ENCODE assay signal across 10 mouse cellular contexts in the genomic region with DNA sequence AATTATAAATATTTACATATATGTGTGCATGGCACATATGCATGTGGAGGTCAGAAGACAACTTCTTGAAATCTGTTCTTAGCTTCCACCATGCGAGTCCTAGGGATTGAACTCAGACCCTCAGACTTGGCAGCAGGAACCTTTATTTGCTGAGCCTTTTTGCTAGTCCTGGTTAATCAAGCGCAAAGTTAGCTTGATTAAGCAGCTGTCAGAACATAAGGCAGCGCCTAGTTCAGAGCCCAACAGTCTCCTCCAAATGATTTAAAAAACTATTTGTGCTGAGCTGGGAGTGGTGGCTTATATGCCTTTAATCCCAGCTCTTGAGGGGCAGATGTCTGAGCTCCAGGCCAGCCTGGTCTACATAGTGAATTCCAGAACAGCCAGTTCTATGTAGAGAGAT. TPM values are rescaled to one million over a fixed set of nuclear protein-coding genes. Genes with fewer than 3 reads are reported as not detected.
DNase-seq lines count a peak whose midpoint lies in the region; ATAC-seq and TF ChIP-seq lines count a peak whose summit lies in the region.
"Had no signal": no experiment of that assay in that cellular context is flagged by ENCODE, and none has a peak within 500 bp of the region (broad histone marks: within the 10 kb centered on the region; RNA-seq: fewer than 3 reads in every experiment).

No protein-coding gene starts in this region.

- peak overlapping the region; percentile 80 for H3K4me2 ChIP-seq in kidney, embryonic 14.5 days (replicated peaks; ENCODE audit: low read depth, low read length)
- H3K4me2 ChIP-seq in hindbrain, embryonic 15.5 days, result peak overlapping the region; percentile 85
- peak overlapping the region; percentile 82 for H3K4me2 ChIP-seq in midbrain, embryonic 16.5 days (ENCODE audit: low read length)

- TF ChIP-seq POLR2A in cortical plate, adult 2 months (IDR thresholded peaks at IDR 0.05; ENCODE audit: extremely low read depth, insufficient read depth, low read length), result no peak

- H3K27me3 ChIP-seq in kidney, embryonic 14.5 days (ENCODE audit: control insufficient read depth, insufficient read depth, low read length), result no peaks in the 10 kb centered on the region
- no peaks in the 10 kb centered on the region for H3K27me3 ChIP-seq in hindbrain, embryonic 15.5 days
- H3K27me3 ChIP-seq in midbrain, embryonic 16.5 days (ENCODE audit: control insufficient read depth, insufficient read depth, low read depth, low read length), result no peaks in the 10 kb centered on the region
- H3K27me3 ChIP-seq: Patski had no signal

- peaks cover 22% of the 10 kb centered on the region for H3K4me1 ChIP-seq in kidney, embryonic 14.5 days (ENCODE audit: control insufficient read depth, insufficient read depth, low read length)
- peaks cover 12% of the 10 kb centered on the region for H3K4me1 ChIP-seq in cortical plate, adult 2 months (ENCODE audit: control insufficient read depth, insufficient read depth, low read length)
- H3K4me1 ChIP-seq in hindbrain, embryonic 15.5 days (replicated peaks), result peaks cover 44% of the 10 kb centered on the region
- peaks cover 30% of the 10 kb centered on the region for H3K4me1 ChIP-seq in midbrain, embryonic 16.5 days (ENCODE audit: control insufficient read depth, insufficient read depth, low read length)

- H3K4me3 ChIP-seq in kidney, embryonic 14.5 days (ENCODE audit: low read length), result peak overlapping the region; percentile 65
- H3K4me3 ChIP-seq in cortical plate, adult 2 months (ENCODE audit: insufficient read depth, low read length), result peak overlapping the region; percentile 58; the same call in 1 of the 2 replicates
- peak overlapping the region; percentile 58 for H3K4me3 ChIP-seq in hindbrain, embryonic 15.5 days
- H3K4me3 ChIP-seq in midbrain, embryonic 16.5 days (ENCODE audit: low read depth, low read length), result peak overlapping the region; percentile 58

- ATAC-seq in kidney, embryonic 14.5 days (ENCODE audit: low FRiP score, low TSS enrichment), result no peak
- ATAC-seq in hindbrain, embryonic 15.5 days (ENCODE audit: low FRiP score, low read depth), result no peak
- no peak for ATAC-seq in midbrain, embryonic 16.5 days
- ATAC-seq in megakaryocyte-erythroid progenitor cell, adult 5-6 weeks (replicated peaks; ENCODE audit: low FRiP score, low TSS enrichment, poor library complexity, severe bottlenecking), result no peak
- ATAC-seq: Patski had no signal

- H3K9me3 ChIP-seq in kidney, embryonic 14.5 days (ENCODE audit: control insufficient read depth, low read length), result peaks cover 3% of the 10 kb centered on the region; the same call in 1 of the 2 replicates
- no peaks in the 10 kb centered on the region for H3K9me3 ChIP-seq in hindbrain, embryonic 15.5 days
- H3K9me3 ChIP-seq in midbrain, embryonic 16.5 days (replicated peaks; ENCODE audit: control insufficient read depth, low read length, poor library complexity, severe bottlenecking), result no peaks in the 10 kb centered on the region

- no peak for DNase-seq in kidney, postnatal 10 days
- DNase-seq in MN1 (ENCODE audit: low spot score), result no peak
- DNase-seq in yolk sac, embryonic 10.5 days (ENCODE audit: low spot score), result no peak
- DNase-seq: lung, postnatal 36 days had no signal

- H3K36me3 ChIP-seq in kidney, embryonic 14.5 days (ENCODE audit: control insufficient read depth, insufficient read depth, low read length), result peaks cover under 1% of the 10 kb centered on the region; the same call in 1 of the 2 replicates
- no peaks in the 10 kb centered on the region for H3K36me3 ChIP-seq in hindbrain, embryonic 15.5 days
- H3K36me3 ChIP-seq in midbrain, embryonic 16.5 days (ENCODE audit: control insufficient read depth, insufficient read depth, low read length), result 0 out of 2 replicates have a peak, but pooled peaks cover 3% of the 10 kb centered on the region

- WGBS in kidney, embryonic 14.5 days, result 60% methylated on average over 3 of the region's 3 CpGs
- WGBS in hindbrain, embryonic 15.5 days, result 49% methylated on average over 3 of the region's 3 CpGs
- WGBS in midbrain, embryonic 16.5 days, result 61% methylated on average over 3 of the region's 3 CpGs

- TF ChIP-seq CTCF in cortical plate, adult 2 months (IDR thresholded peaks at IDR 0.05; ENCODE audit: extremely low read depth, insufficient read depth, low read length), result no peak

- no peak overlapping the region for H3K9ac ChIP-seq in kidney, embryonic 14.5 days (ENCODE audit: low read depth, low read length)
- peak overlapping the region; percentile 75 for H3K9ac ChIP-seq in hindbrain, embryonic 15.5 days
- H3K9ac ChIP-seq in midbrain, embryonic 16.5 days (ENCODE audit: low read depth, low read length), result peak overlapping the region; percentile 81

- H3K27ac ChIP-seq in kidney, embryonic 14.5 days (ENCODE audit: low read depth, low read length), result no peak overlapping the region
- no peak overlapping the region for H3K27ac ChIP-seq in cortical plate, adult 2 months (ENCODE audit: insufficient read depth, low read length)
- H3K27ac ChIP-seq in hindbrain, embryonic 15.5 days (replicated peaks), result peak overlapping the region; percentile 99; the same call in 1 of the 2 replicates
- H3K27ac ChIP-seq in midbrain, embryonic 16.5 days (ENCODE audit: low read length), result no peak overlapping the region

RNA-seq across cellular contexts. Expression of a gene that starts 1.5 kb away (rescaled TPM):
- 63.4 and 73.8 TPM in 2 replicates for polyA plus RNA-seq in kidney, embryonic 14.5 days (2014; fragmentation: Nextera tagmentation; extraction: Ambion mirVana)
- polyA plus RNA-seq in cortical plate, adult 2 months (2012; rRNA removed), result 36.5 and 37.5 TPM in 2 replicates
- 73.8 and 75.7 TPM in 2 replicates for polyA plus RNA-seq in hindbrain, embryonic 15.5 days (2015; fragmentation: Nextera tagmentation; extraction: Ambion mirVana)
- 69.8 and 70.1 TPM in 2 replicates for polyA plus RNA-seq in midbrain, embryonic 16.5 days (2015; fragmentation: Nextera tagmentation; extraction: Ambion mirVana)
- 25.6 and 41.4 TPM in 2 replicates for total RNA-seq in megakaryocyte-erythroid progenitor cell, adult 5-6 weeks (2014; fragmentation: Nextera tagmentation)
- 16.8 and 17.0 TPM in 2 replicates for total RNA-seq in megakaryocyte-erythroid progenitor cell, adult 5-6 weeks (2017)

RNA-seq across cellular contexts. Expression of a gene that starts 28.8 kb away (rescaled TPM):
- 24.0 and 24.5 TPM in 2 replicates for polyA plus RNA-seq in kidney, embryonic 14.5 days (2014; fragmentation: Nextera tagmentation; extraction: Ambion mirVana)
- 69.0 and 70.3 TPM in 2 replicates for polyA plus RNA-seq in cortical plate, adult 2 months (2012; rRNA removed)
- 11.3 and 11.9 TPM in 2 replicates for polyA plus RNA-seq in hindbrain, embryonic 15.5 days (2015; fragmentation: Nextera tagmentation; extraction: Ambion mirVana)
- 9.6 and 10.1 TPM in 2 replicates for polyA plus RNA-seq in midbrain, embryonic 16.5 days (2015; fragmentation: Nextera tagmentation; extraction: Ambion mirVana)
- total RNA-seq in megakaryocyte-erythroid progenitor cell, adult 5-6 weeks (2014; fragmentation: Nextera tagmentation), result 16.3 and 16.4 TPM in 2 replicates
- 6.7 and 7.7 TPM in 2 replicates for total RNA-seq in megakaryocyte-erythroid progenitor cell, adult 5-6 weeks (2017)
